Mouse (Mus musculus) olfactory bulb, adult 2 months (tissue): ENCODE measurements around the gene Sec14l4. TPM values are rescaled to one million over a fixed set of nuclear protein-coding genes. Genes with fewer than 3 reads are reported as not detected.

Source experiments
- H3K27ac ChIP-seq: fragments of 200-500 bp; 2 replicates; pipeline ENCODE4 v1.5.1; 2012; ENCODE audit warnings: low read depth, low read length; ENCODE audit not compliant: insufficient read depth
- H3K4me1 ChIP-seq: fragments of 200-500 bp; 2 replicates; pipeline ENCODE4 v1.6.1; 2012; ENCODE audit warnings: low read length; ENCODE audit not compliant: control insufficient read depth, insufficient read depth
- H3K4me3 ChIP-seq: fragments of 200-500 bp; 2 replicates; pipeline ENCODE4 v1.5.1; 2012; ENCODE audit warnings: mild to moderate bottlenecking, low read depth, low read length, moderate library complexity; ENCODE audit not compliant: insufficient read depth
- CTCF ChIP-seq: fragments of 200-500 bp; IDR thresholded peaks from 2 replicates; pipeline ENCODE4 v1.5.1; 2012; ENCODE audit warnings: low read depth, mild to moderate bottlenecking, low read length, moderate library complexity; ENCODE audit not compliant: insufficient read depth
- POLR2A ChIP-seq: fragments of 200-500 bp; IDR thresholded peaks from 2 replicates; pipeline ENCODE4 v1.6.1; 2012; ENCODE audit warnings: mild to moderate bottlenecking, low read depth, low read length, moderate library complexity; ENCODE audit not compliant: insufficient read depth
- WGBS: fragments of 180-500 bp; shearing (Covaris S2); methylation state at CpG from one replicate; pipeline ENCODE4 v1.1.7; 2018; 5-methylcytosine and 5-hydroxymethylcytosine counted together
- polyA plus RNA-seq: library from polyadenylated mRNA; stranded (reverse); fragments of >200 nt; gene quantifications from 2 replicates; pipeline ENCODE4 v1.2.4, GENCODE M21; 2012; ENCODE audit warnings: low replicate concordance; ENCODE audit not compliant: missing spikeins, insufficient read depth, insufficient read length

The Sec14l4 gene
- polyA plus RNA-seq, 1 experiment: not detected

DNA sequence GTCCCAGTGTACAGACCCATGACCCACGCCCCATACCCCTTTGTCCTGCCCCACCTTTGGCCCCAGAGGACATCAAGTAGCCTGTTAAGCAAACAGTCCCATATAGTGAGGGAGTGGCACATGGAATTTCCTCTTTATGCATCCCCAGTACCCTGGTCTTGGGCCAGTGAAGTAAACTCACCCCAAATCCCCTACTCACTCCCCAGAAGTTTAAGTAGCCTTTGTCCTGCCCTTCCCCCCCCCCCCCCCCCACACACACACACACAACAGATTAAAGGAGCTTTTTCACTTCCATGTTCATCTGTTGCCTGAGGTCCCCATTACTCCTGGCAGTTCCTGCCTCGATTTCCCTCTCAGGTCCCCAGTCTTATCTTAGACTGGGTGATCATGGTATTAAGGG lies 7.9 kb upstream of the Sec14l4 start:
- TF ChIP-seq CTCF (no peak), POLR2A (no peak)
- Histone ChIP-seq H3K4me1 (no peaks in the 10 kb centered on the region), H3K4me3 (no peak overlapping the region), H3K27ac (no peak overlapping the region)
- WGBS: 74% methylated on average over 2 of the region's 2 CpGs

- H3K4me3 ChIP-seq: no peak overlapping the region
- no peak overlapping the region for H3K27ac ChIP-seq
- no peaks in the 10 kb centered on the region for H3K4me1 ChIP-seq
- TF ChIP-seq CTCF (no peak), POLR2A (no peak)
- 84% methylated on average over 8 of the region's 8 CpGs for whole genome bisulfite sequencing
These were observed 4.2 kb upstream of the Sec14l4 start for GRCm38 (mm10) chr11:4027066-4027465.

DNA sequence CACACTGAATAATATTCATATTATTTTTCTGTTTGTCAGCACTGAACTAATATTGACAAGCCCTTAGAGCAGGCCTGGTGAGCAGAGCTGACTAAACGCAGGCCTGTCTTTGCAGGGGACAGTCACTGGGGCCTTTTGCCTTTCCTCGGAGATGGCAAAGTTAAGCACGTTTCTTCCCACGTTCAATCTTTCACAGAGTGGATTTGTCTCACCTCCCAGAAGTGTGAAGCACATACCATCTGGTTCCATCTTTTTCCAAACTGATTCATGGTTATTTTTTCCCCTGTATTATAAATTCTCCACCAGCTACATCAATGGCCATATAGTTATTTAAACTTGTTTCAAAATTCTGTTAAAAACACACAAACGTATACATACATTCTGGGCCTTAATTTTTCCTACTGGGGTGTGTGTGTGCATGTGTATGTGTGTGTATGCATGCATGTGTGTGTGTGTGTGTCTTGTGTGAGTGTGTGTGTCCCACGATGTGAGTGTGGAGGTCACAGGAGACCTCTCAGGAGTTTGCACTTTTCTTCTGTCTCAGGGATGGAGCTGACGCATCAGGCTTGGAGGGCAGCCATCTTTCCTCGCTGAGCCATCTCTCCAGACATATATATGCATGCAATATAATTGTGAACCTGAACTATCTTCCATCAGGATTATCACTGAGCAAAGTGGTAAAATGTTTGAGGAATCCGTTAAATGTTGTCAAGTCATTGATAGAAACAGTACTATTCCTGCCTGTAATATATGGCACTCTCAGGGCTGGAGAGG lies 3.5 kb upstream of the Sec14l4 start:
- Histone ChIP-seq H3K4me1 (no peaks in the 10 kb centered on the region), H3K27ac (no peak overlapping the region), H3K4me3 (no peak overlapping the region)
- WGBS: 82% methylated on average over 9 of the region's 9 CpGs
- no peak for TF ChIP-seq CTCF
- no peak for TF ChIP-seq POLR2A

DNA sequence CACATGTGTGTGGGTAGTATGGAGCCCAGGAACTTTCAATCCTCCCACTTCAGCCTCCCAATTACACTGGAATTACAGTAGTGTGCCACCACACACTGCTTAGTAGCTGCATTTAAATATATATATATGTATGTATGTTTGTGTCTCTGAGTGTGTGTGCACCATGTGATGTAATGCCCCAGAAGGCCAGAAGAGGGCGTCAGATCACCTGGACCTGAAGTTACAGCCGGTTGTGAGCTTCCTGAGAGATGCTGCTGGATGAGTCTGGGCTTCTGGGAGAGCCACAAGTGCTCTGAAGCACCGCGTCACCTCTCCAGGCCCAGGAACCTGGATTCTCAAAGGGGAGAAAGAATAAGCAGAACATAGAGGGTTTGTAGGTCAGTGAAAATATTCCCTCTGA lies 1.9 kb upstream of the Sec14l4 start:
- Histone ChIP-seq H3K4me3 (no peak overlapping the region), H3K4me1 (no peaks in the 10 kb centered on the region), H3K27ac (no peak overlapping the region)
- 73% methylated on average over 4 of the region's 4 CpGs for WGBS
- TF ChIP-seq POLR2A (no peak), CTCF (no peak)

DNA sequence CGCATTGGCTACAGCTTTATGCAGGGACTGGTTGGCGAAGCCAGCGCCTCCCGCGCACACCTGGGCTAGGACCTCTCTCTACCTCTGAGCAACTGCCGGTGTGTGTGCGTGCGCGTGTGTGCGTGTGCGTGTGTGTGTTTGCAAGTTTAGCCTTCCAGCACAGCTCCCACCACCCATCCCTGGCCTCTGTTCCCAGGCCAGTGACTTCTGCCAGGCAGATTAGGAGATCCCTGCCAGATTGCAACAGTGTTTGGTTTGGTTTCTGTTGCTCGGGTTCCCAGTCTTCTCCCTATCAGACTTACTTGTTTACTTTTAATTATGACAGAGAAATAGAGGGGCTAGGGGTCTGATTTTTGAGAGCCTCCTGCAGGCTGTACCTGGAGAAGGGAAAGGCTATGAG lies 699 bp downstream of the Sec14l4 start:
- WGBS: 55% methylated on average over 12 of the region's 12 CpGs
- H3K27ac ChIP-seq: no peak overlapping the region
- TF ChIP-seq CTCF (no peak), POLR2A (no peak)

GRCm38 (mm10) chr11:4033471-4033870 lies 2.2 kb downstream of the Sec14l4 start:
- Histone ChIP-seq H3K4me1 (no peaks in the 10 kb centered on the region), H3K4me3 (no peak overlapping the region), H3K27ac (no peak overlapping the region)
- WGBS: 81% methylated on average over 7 of the region's 7 CpGs
- TF ChIP-seq CTCF (no peak), POLR2A (no peak)

More for the DNA sequence above, 699 bp downstream of the Sec14l4 start:
- H3K4me3 ChIP-seq: no peak overlapping the region
- H3K4me1 ChIP-seq: no peaks in the 10 kb centered on the region

- no peak overlapping the region for H3K4me3 ChIP-seq
- no peaks in the 10 kb centered on the region for H3K4me1 ChIP-seq
- H3K27ac ChIP-seq: no peak overlapping the region
- TF ChIP-seq POLR2A (no peak), CTCF (no peak)
- 89% methylated on average over 4 of the region's 4 CpGs for WGBS
These were observed 2.9 kb downstream of the Sec14l4 start for GRCm38 (mm10) chr11:4034169-4034568.

GRCm38 (mm10) chr11:4035116-4035892 lies 4.0 kb downstream of the Sec14l4 start:
- no peak overlapping the region for H3K4me3 ChIP-seq
- H3K4me1 ChIP-seq: no peaks in the 10 kb centered on the region
- 70% methylated on average over 18 of the region's 18 CpGs for WGBS
- TF ChIP-seq CTCF: no peak
- no peak for TF ChIP-seq POLR2A
- no peak overlapping the region for H3K27ac ChIP-seq

GRCm38 (mm10) chr11:4035916-4036315 lies 4.7 kb downstream of the Sec14l4 start:
- no peak overlapping the region for H3K4me3 ChIP-seq
- 87% methylated on average over 6 of the region's 6 CpGs for WGBS
- no peak overlapping the region for H3K27ac ChIP-seq
- no peak for TF ChIP-seq CTCF
- no peak for TF ChIP-seq POLR2A
- no peaks in the 10 kb centered on the region for H3K4me1 ChIP-seq
